Mouse (Mus musculus) bone marrow, adult 2 months (tissue): ENCODE measurements around the gene Adam20.

Experiments
- CTCF ChIP-seq: fragments of 200-500 bp; IDR thresholded peaks from 2 replicates; pipeline ENCODE4 v1.5.1; 2011; ENCODE audit warnings: low read length, control low read depth; ENCODE audit not compliant: control insufficient read depth, insufficient read depth
- POLR2A ChIP-seq: fragments of 200-500 bp; IDR thresholded peaks from 2 replicates; pipeline ENCODE4 v1.6.1; 2011; ENCODE audit warnings: low read depth, mild to moderate bottlenecking, control low read depth, low read length, borderline replicate concordance; ENCODE audit not compliant: control insufficient read depth

DNA sequence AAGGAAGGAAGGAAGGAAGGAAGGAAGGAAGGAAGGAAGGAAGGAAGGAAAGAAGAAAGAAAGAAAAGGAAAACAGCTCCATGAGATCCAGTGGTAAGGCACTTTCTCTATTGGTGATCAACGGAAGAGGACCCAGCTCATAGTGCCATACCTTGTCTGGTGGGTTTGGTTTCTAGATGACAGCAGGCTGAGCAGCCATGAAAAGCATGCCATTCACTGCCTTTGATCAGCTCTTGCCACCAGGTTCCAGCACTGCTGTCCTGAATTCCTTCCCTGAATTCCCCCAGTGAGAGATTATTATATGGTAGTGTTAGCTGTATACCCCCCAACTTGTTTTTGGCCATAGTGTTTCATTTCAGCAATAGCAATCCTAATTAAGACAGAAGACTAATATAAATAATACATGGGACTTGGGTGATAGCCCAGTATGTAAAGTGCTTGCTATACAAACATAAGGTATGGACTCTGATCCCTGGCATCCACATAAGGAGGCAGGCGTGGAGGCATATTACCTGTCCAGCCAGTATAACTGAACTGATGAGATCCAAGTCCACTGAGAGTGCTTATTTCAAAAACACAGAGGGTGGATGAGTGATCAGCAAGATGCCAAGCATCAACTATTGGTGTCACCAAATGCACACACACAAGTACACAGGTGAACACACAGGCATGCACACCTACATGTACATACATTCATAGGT lies 10.5 kb downstream of the Adam20 start:
- no peak for TF ChIP-seq CTCF
- no peak for TF ChIP-seq POLR2A
